Mouse (Mus musculus) stomach, embryonic 16.5 days (tissue): ENCODE measurements around the gene Atp6v0a4. TPM values are rescaled to one million over a fixed set of nuclear protein-coding genes. Genes with fewer than 3 reads are reported as not detected.

Experiments
- ATAC-seq: fragments of 200-750 bp; cut with Nextera tagmentation; 2 replicates; pipeline ENCODE4 v1.8.0; 2017; ENCODE audit warnings: moderate number of reproducible peaks, moderate TSS enrichment; ENCODE audit not compliant: insufficient read depth, low FRiP score
- H3K27ac ChIP-seq: fragments of 300-500 bp; sonication (generic); 2 replicates; pipeline ENCODE4 v1.5.1; 2014; ENCODE audit warnings: low read length
- H3K27me3 ChIP-seq: fragments of 300-500 bp; sonication (generic); 2 replicates; pipeline ENCODE4 v1.6.1; 2014; ENCODE audit warnings: low read length, control low read depth, mixed read lengths; ENCODE audit not compliant: control insufficient read depth, insufficient read depth
- H3K36me3 ChIP-seq: fragments of 300-500 bp; sonication (generic); 2 replicates; pipeline ENCODE4 v1.6.1; 2014; ENCODE audit warnings: low read length; ENCODE audit not compliant: control insufficient read depth, insufficient read depth
- H3K4me1 ChIP-seq: fragments of 300-500 bp; sonication (generic); 2 replicates; pipeline ENCODE4 v1.6.1; 2014; ENCODE audit warnings: low read length, control low read depth, mixed read lengths; ENCODE audit not compliant: control insufficient read depth, insufficient read depth
- H3K4me2 ChIP-seq: fragments of 300-500 bp; sonication (generic); 2 replicates; pipeline ENCODE4 v1.6.1; 2014; ENCODE audit warnings: low read depth, low read length, mixed read lengths
- H3K4me3 ChIP-seq: fragments of 300-500 bp; sonication (generic); replicated peaks from 2 replicates; pipeline ENCODE4 v1.5.1; 2014; ENCODE audit warnings: mild to moderate bottlenecking, low read length
- H3K9ac ChIP-seq: fragments of 300-500 bp; sonication (generic); 2 replicates; pipeline ENCODE4 v1.6.1; 2014; ENCODE audit warnings: low read length
- H3K9me3 ChIP-seq: fragments of 300-500 bp; sonication (generic); replicated peaks from 2 replicates; pipeline ENCODE4 v1.6.1; 2016; ENCODE audit warnings: low read length, control low read depth; ENCODE audit not compliant: control insufficient read depth
- WGBS: fragments of 180-500 bp; shearing (Covaris S2); extraction: QIAGEN DNeasy Blood & Tissue Kit; methylation state at CpG from one replicate; pipeline ENCODE4 v1.1.7; 2014; 5-methylcytosine and 5-hydroxymethylcytosine counted together
- polyA plus RNA-seq: library from polyadenylated mRNA; unstranded; fragments of >200 nt; fragmentation: Nextera tagmentation; extraction: Ambion mirVana; gene quantifications from 2 replicates; pipeline ENCODE4 v1.2.1, GENCODE M21; 2015

The Atp6v0a4 gene
- polyA plus RNA-seq, 1 experiment from 2014 or later, result 9.3 TPM

GRCm38 (mm10) chr6:38134806-38135559 lies 10.6 kb upstream of the Atp6v0a4 start:
- H3K36me3 ChIP-seq, result no peaks in the 10 kb centered on the region; the same call in 1 of the 2 replicates
- no peak overlapping the region for H3K9ac ChIP-seq
- no peaks in the 10 kb centered on the region for H3K9me3 ChIP-seq
- no peaks in the 10 kb centered on the region for H3K27me3 ChIP-seq
- H3K4me1 ChIP-seq, result 0 out of 2 replicates have a peak, but pooled peaks cover 2% of the 10 kb centered on the region
- H3K4me2 ChIP-seq, result no peak overlapping the region
- no peak overlapping the region for H3K27ac ChIP-seq
- 78% methylated on average over 8 of the region's 8 CpGs for whole genome bisulfite sequencing
- no peak overlapping the region for H3K4me3 ChIP-seq
- ATAC-seq, result peak; percentile 58; the same call in 1 of the 2 replicates

GRCm38 (mm10) chr6:38131801-38132231 lies 7.4 kb upstream of the Atp6v0a4 start:
- H3K27me3 ChIP-seq, result no peaks in the 10 kb centered on the region
- no peaks in the 10 kb centered on the region for H3K9me3 ChIP-seq
- no peak overlapping the region for H3K4me3 ChIP-seq
- 49% methylated on average over 4 of the region's 4 CpGs for WGBS
- no peak overlapping the region for H3K4me2 ChIP-seq
- 0 out of 2 replicates have a peak, but pooled peaks cover 2% of the 10 kb centered on the region for H3K4me1 ChIP-seq
- ATAC-seq, result peak; percentile 62; the same call in 1 of the 2 replicates
- 0 out of 2 replicates have a peak overlapping the region, but pooled peaks have one; percentile 29 for H3K27ac ChIP-seq
- no peak overlapping the region for H3K9ac ChIP-seq
- H3K36me3 ChIP-seq, result no peaks in the 10 kb centered on the region; the same call in 1 of the 2 replicates

DNA sequence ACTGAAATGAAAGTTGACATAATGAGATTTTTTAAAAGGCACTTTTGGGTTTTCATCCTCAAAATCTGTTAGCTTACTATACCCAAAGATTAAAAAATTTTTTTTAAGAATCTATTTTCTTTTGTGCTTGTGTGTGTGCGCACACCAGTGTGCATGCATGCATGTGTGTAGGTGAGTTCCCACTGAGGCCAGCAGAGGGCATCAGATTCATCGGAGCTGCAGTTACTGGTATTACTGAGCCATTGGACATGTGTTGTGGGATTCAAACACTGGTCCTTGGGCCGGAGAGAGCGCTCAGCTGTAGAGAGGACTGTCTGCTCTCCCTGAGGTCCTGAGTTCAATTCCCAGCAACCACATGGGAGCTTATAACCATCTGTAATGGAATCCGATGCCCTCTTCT lies 5.5 kb upstream of the Atp6v0a4 start:
- 96% methylated on average over 5 of the region's 5 CpGs for WGBS
- no peak for ATAC-seq

GRCm38 (mm10) chr6:38128115-38128514 lies 3.7 kb upstream of the Atp6v0a4 start:
- no peak overlapping the region for H3K4me2 ChIP-seq
- 88% methylated on average over 14 of the region's 14 CpGs for WGBS

More for the DNA sequence above, 5.5 kb upstream of the Atp6v0a4 start:
- no peak overlapping the region for H3K4me2 ChIP-seq
- no peak overlapping the region for H3K4me3 ChIP-seq
- no peaks in the 10 kb centered on the region; the same call in 1 of the 2 replicates for H3K36me3 ChIP-seq
- no peaks in the 10 kb centered on the region for H3K9me3 ChIP-seq
- no peaks in the 10 kb centered on the region for H3K27me3 ChIP-seq
- no peak overlapping the region for H3K27ac ChIP-seq
- H3K4me1 ChIP-seq, result 0 out of 2 replicates have a peak, but pooled peaks cover 2% of the 10 kb centered on the region
- no peak overlapping the region for H3K9ac ChIP-seq

GRCm38 (mm10) chr6:38125462-38125861 lies 1.1 kb upstream of the Atp6v0a4 start:
- H3K4me2 ChIP-seq, result no peak overlapping the region
- no peak for ATAC-seq
- no peaks in the 10 kb centered on the region for H3K27me3 ChIP-seq
- no peak overlapping the region for H3K9ac ChIP-seq
- H3K27ac ChIP-seq, result no peak overlapping the region
- H3K36me3 ChIP-seq, result no peaks in the 10 kb centered on the region; the same call in 1 of the 2 replicates
- H3K4me1 ChIP-seq, result no peaks in the 10 kb centered on the region; the same call in none of the 2 replicates
- no peak overlapping the region for H3K4me3 ChIP-seq
- no peaks in the 10 kb centered on the region for H3K9me3 ChIP-seq
- 89% methylated on average over 3 of the region's 3 CpGs for WGBS

More at GRCm38 (mm10) chr6:38128115-38128514, 3.7 kb upstream of the Atp6v0a4 start:
- no peaks in the 10 kb centered on the region for H3K9me3 ChIP-seq
- 0 out of 2 replicates have a peak, but pooled peaks cover 2% of the 10 kb centered on the region for H3K4me1 ChIP-seq
- no peak overlapping the region for H3K4me3 ChIP-seq
- no peak overlapping the region for H3K9ac ChIP-seq
- H3K27me3 ChIP-seq, result no peaks in the 10 kb centered on the region
- H3K36me3 ChIP-seq, result no peaks in the 10 kb centered on the region; the same call in 1 of the 2 replicates
- ATAC-seq, result no peak
- no peak overlapping the region for H3K27ac ChIP-seq

DNA sequence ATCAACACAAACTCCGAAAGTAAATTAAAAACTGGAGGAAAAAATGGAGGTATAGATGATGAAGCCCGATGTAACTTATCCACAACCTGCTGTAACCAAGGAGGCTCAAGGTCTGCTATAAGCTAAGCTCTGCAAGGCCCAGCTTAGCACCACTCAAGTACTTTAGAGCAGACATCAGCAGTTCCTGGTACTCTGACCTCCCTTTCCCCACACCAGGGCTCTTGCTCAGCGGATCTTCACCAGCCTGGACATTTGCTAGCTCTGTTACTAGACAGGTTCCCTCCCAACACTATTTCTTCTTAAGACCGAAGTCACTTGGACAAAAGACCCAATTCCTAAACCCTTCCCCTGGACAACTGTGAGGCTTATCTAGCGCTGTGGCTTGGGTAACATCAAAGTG lies 496 bp upstream of the Atp6v0a4 start:
- 92% methylated on average over 5 of the region's 5 CpGs for WGBS

GRCm38 (mm10) chr6:38123471-38124206 lies 747 bp downstream of the Atp6v0a4 start:
- H3K4me2 ChIP-seq, result no peak overlapping the region
- H3K4me1 ChIP-seq, result no peaks in the 10 kb centered on the region; the same call in none of the 2 replicates
- ATAC-seq, result no peak
- no peak overlapping the region for H3K9ac ChIP-seq
- no peaks in the 10 kb centered on the region for H3K9me3 ChIP-seq
- no peaks in the 10 kb centered on the region for H3K36me3 ChIP-seq
- no peaks in the 10 kb centered on the region for H3K27me3 ChIP-seq
- WGBS, result 80% methylated on average over 18 of the region's 18 CpGs
- no peak overlapping the region for H3K4me3 ChIP-seq
- H3K27ac ChIP-seq, result no peak overlapping the region

More for the DNA sequence above, 496 bp upstream of the Atp6v0a4 start:
- no peak overlapping the region for H3K9ac ChIP-seq
- H3K9me3 ChIP-seq, result no peaks in the 10 kb centered on the region
- H3K27ac ChIP-seq, result no peak overlapping the region
- H3K4me2 ChIP-seq, result no peak overlapping the region
- H3K4me1 ChIP-seq, result no peaks in the 10 kb centered on the region; the same call in none of the 2 replicates
- H3K36me3 ChIP-seq, result no peaks in the 10 kb centered on the region; the same call in 1 of the 2 replicates
- H3K27me3 ChIP-seq, result no peaks in the 10 kb centered on the region
- H3K4me3 ChIP-seq, result no peak overlapping the region
- ATAC-seq, result no peak

DNA sequence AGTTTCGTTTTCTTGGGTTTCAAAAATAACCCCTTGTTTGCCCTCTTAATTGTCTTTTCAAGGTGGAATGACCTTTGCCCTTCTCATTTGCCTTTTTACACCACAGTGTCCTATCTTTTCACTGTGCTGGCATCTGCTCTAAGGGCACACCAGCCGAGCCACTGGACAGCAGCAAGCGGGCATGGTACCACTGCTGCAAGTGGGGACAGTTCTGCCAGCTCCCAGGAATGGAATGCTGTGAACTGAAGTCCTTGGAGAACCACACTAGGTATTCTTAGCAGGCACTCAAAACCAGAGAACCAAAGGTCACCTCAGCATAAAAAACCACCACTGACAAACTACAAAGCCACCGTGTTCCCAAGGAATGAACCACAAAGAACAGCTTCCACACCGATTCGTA lies 1.6 kb downstream of the Atp6v0a4 start:
- no peak overlapping the region for H3K9ac ChIP-seq
- no peaks in the 10 kb centered on the region for H3K9me3 ChIP-seq
- H3K4me3 ChIP-seq, result no peak overlapping the region
- 62% methylated on average over 6 of the region's 6 CpGs for WGBS
- ATAC-seq, result no peak
- H3K36me3 ChIP-seq, result no peaks in the 10 kb centered on the region
- no peaks in the 10 kb centered on the region for H3K27me3 ChIP-seq
- H3K27ac ChIP-seq, result no peak overlapping the region
- no peak overlapping the region; the same call in 1 of the 2 replicates for H3K4me2 ChIP-seq
- no peaks in the 10 kb centered on the region; the same call in none of the 2 replicates for H3K4me1 ChIP-seq
